Mouse (Mus musculus): ENCODE measurements around the gene Slc26a3.
A peak's percentile ranks its signal among the peaks of the same experiment; 100 is the strongest.
"Not testable (repeated sequence)": the region's sequence is repeated elsewhere in the genome, so short reads cannot be mapped to it uniquely, and the experiment has no call there.

Slc26a3 gene

GRCm38 (mm10) chr12:31421901-31422574, 31.4 kb downstream of the Slc26a3 start:
- no peak for DNase-seq (ENCODE audit: low read depth)

- no peak for DNase-seq (ENCODE audit: low read depth)
These were observed 47.1 kb downstream of the Slc26a3 start for GRCm38 (mm10) chr12:31437791-31438190.

GRCm38 (mm10) chr12:31439612-31440011, 48.9 kb downstream of the Slc26a3 start:
- DNase-seq (ENCODE audit: low read depth) = no peak

GRCm38 (mm10) chr12:31444131-31444546, 53.5 kb downstream of the Slc26a3 start:
- peak; percentile 4 for DNase-seq (ENCODE audit: low read depth)

- DNase-seq (ENCODE audit: low read depth) = no peak
These were observed 54.2 kb downstream of the Slc26a3 start for GRCm38 (mm10) chr12:31444827-31445226.

- DNase-seq (ENCODE audit: low read depth) = no peak
These were observed 58.7 kb downstream of the Slc26a3 start for GRCm38 (mm10) chr12:31449341-31449740.

- DNase-seq (ENCODE audit: low read depth) = no peak
These were observed 65.6 kb downstream of the Slc26a3 start for GRCm38 (mm10) chr12:31456271-31456670.

- no peak for DNase-seq (ENCODE audit: low read depth)
These were observed 67.8 kb downstream of the Slc26a3 start for GRCm38 (mm10) chr12:31458474-31458873.

- DNase-seq (ENCODE audit: low read depth) = peak; percentile 34
These were observed 69.6 kb downstream of the Slc26a3 start for GRCm38 (mm10) chr12:31460270-31460669.

- DNase-seq (ENCODE audit: low read depth) = no peak
These were observed 70.7 kb downstream of the Slc26a3 start for GRCm38 (mm10) chr12:31461371-31461770.

- no peak for DNase-seq (ENCODE audit: low read depth)
These were observed 71.9 kb downstream of the Slc26a3 start for GRCm38 (mm10) chr12:31462615-31463014.

- not testable (repeated sequence) for DNase-seq (ENCODE audit: low read depth)
These were observed 87.5 kb downstream of the Slc26a3 start for GRCm38 (mm10) chr12:31478182-31478581.

- DNase-seq (ENCODE audit: low read depth) = no peak
These were observed 95.8 kb downstream of the Slc26a3 start for GRCm38 (mm10) chr12:31486431-31486830.

- DNase-seq (ENCODE audit: low read depth) = no peak
These were observed 108.3 kb downstream of the Slc26a3 start for GRCm38 (mm10) chr12:31498936-31499313.

GRCm38 (mm10) chr12:31499314-31500131, 108.9 kb downstream of the Slc26a3 start, which contains the start of gene Cbll1:
Gene Cbll1 (minus strand): TSS chr12:31499616.
- peak; percentile 97 for DNase-seq (ENCODE audit: low read depth)

- DNase-seq (ENCODE audit: low read depth) = no peak
These were observed 109.5 kb downstream of the Slc26a3 start for GRCm38 (mm10) chr12:31500196-31500595.

GRCm38 (mm10) chr12:31501266-31501665, 110.6 kb downstream of the Slc26a3 start:
- DNase-seq (ENCODE audit: low read depth) = no peak

GRCm38 (mm10) chr12:31503211-31503610, 112.5 kb downstream of the Slc26a3 start:
- peak; percentile 42 for DNase-seq (ENCODE audit: low read depth)

GRCm38 (mm10) chr12:31507718-31508364, 117.2 kb downstream of the Slc26a3 start:
- DNase-seq (ENCODE audit: low read depth) = peak; percentile 70

- no peak for DNase-seq (ENCODE audit: low read depth)
These were observed 117.8 kb downstream of the Slc26a3 start for GRCm38 (mm10) chr12:31508496-31508895.

GRCm38 (mm10) chr12:31511218-31511617, 120.5 kb downstream of the Slc26a3 start:
- no peak for DNase-seq (ENCODE audit: low read depth)

GRCm38 (mm10) chr12:31512634-31513411, 122.2 kb downstream of the Slc26a3 start:
- DNase-seq (ENCODE audit: low read depth) = no peak
